Mouse (Mus musculus): Measurements from ENCODE around the gene Prdx2.

DNA sequence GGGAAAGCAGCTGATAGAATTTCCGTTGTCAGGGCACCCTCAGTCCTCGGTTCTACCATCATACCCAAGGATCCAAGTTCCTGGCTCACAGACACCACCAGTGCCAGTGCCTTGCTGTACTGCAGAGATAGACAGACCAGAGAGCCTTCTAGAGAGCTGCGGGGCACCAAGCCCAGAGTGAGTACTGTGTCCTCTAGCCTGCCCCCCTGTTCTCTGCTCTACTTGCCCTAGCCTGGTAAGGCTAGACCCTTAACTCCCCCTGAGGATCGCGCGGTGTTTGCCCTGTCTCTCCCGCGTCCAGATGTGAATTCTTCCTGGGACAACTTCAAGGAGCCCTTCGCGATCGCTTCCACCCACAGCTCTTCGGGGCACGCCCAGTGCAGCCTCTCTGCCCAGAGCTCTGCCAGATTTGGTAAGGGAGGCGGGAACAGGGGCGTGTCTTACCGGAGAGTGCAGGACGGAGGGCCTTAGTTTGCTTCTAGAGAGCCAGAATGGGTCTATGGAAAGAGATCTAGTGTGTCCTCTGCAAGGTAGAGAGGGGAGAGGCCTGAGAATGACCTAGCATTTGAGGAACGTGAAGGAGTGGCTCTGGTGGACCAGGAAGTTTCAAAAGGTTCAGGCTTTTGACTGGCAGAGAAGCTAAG is 16.7 kb upstream of the Prdx2 start:
- no peak for TF ChIP-seq CTCF (IDR thresholded peaks at IDR 0.05; ENCODE audit: low read depth)
- TF ChIP-seq EP300 (IDR thresholded peaks at IDR 0.05; ENCODE audit: low read depth): no peak
